ENCODE assay signal across 17 mouse cellular contexts in the genomic region with DNA sequence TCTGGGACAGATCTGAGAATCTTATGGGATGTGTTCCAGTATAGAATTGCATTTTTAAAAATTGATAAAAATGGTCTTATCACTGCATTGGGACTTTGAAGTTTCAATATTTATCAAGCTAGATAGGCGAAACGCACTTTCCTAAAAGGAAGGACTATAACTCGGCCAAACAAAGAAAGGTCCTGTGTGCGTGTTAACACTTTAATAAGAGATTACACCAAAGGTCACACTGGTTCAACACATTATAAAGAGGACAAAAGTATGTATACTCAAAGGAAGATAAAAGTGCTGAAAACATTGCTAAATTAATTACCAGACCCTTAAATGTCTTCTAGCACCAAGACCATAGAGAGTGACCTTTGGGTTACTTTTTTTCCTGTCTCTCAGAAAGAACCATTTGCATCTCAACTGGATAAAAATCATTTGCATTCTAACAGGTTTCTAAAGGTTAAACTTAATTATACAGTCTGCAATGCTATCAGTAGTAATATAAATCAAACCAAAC. TPM values are rescaled to one million over a fixed set of nuclear protein-coding genes. Genes with fewer than 3 reads are reported as not detected.
"Had no signal": no experiment of that assay in that cellular context is flagged by ENCODE, and none has a peak within 500 bp of the region (broad histone marks: within the 10 kb centered on the region; RNA-seq: fewer than 3 reads in every experiment).

No protein-coding gene starts in this region.

- DNase-seq: heart, postnatal 10 days; heart, postnatal 14 days; heart, postnatal 36 days; heart, postnatal 4 days; kidney, adult 11 months; kidney, adult 18-20 months; kidney, adult 2 months; kidney, adult 8-10 months; kidney, adult 9 months; kidney, postnatal 10 days; kidney, postnatal 14 days; kidney, postnatal 25 days; kidney, postnatal 36 days; kidney, postnatal 4 days; layer of hippocampus, adult 9-11 months; layer of hippocampus, postnatal 36 days had no signal

RNA-seq across cellular contexts. Expression of a gene that starts 46.1 kb away (rescaled TPM):
- total RNA-seq: hematopoietic stem cell, adult 5-6 weeks had no signal
